In genomic region chr1:40714950-40715349, GRCm38 (mm10) we compare ENCODE assay signal across 16 mouse cellular contexts. TPM values are rescaled to one million over a fixed set of nuclear protein-coding genes. Genes with fewer than 3 reads are reported as not detected.
DNase-seq lines count a peak whose midpoint lies in the region; ATAC-seq lines count a peak whose summit lies in the region.
"Had no signal": no experiment of that assay in that cellular context is flagged by ENCODE, and none has a peak within 500 bp of the region (broad histone marks: within the 10 kb centered on the region; RNA-seq: fewer than 3 reads in every experiment).

No protein-coding gene starts in this region.

- intact Hi-C loops in gastrocnemius, postnatal 14 days (cut with DNase I; ENCODE audit: low total_unique reads) = no loop called here
- intact Hi-C loops in heart, postnatal 36 days (cut with DNase I) = no loop called here
- intact Hi-C loops in left cerebral cortex, postnatal 25 days (cut with DNase I) = no loop called here

- H3K9me3 ChIP-seq in heart, embryonic 10.5 days = no peaks in the 10 kb centered on the region
- H3K9me3 ChIP-seq in midbrain, embryonic 14.5 days (ENCODE audit: control insufficient read depth, low read length) = no peaks in the 10 kb centered on the region
- no peaks in the 10 kb centered on the region for H3K9me3 ChIP-seq in midbrain, embryonic 11.5 days (ENCODE audit: control insufficient read depth, low read length)
- H3K9me3 ChIP-seq: forebrain, embryonic 10.5 days; hindbrain, embryonic 10.5 days; midbrain, embryonic 10.5 days had no signal

- no peaks in the 10 kb centered on the region for H3K27me3 ChIP-seq in heart, embryonic 10.5 days (ENCODE audit: insufficient read depth, poor library complexity, severe bottlenecking)
- no peaks in the 10 kb centered on the region for H3K27me3 ChIP-seq in midbrain, embryonic 14.5 days (ENCODE audit: control insufficient read depth, insufficient read depth, low read length)
- H3K27me3 ChIP-seq in midbrain, embryonic 11.5 days (ENCODE audit: control insufficient read depth, insufficient read depth, low read length) = no peaks in the 10 kb centered on the region

- H3K36me3 ChIP-seq in heart, embryonic 10.5 days = no peaks in the 10 kb centered on the region
- H3K36me3 ChIP-seq in midbrain, embryonic 14.5 days (ENCODE audit: control insufficient read depth, insufficient read depth, low read length) = no peaks in the 10 kb centered on the region
- H3K36me3 ChIP-seq in midbrain, embryonic 11.5 days (ENCODE audit: control insufficient read depth, insufficient read depth, low read length) = no peaks in the 10 kb centered on the region
- H3K36me3 ChIP-seq: forebrain, embryonic 10.5 days; hindbrain, embryonic 10.5 days; midbrain, embryonic 10.5 days had no signal

- peak; percentile 68 to 84 for DNase-seq in heart, adult 18-20 months
- no peak for DNase-seq in heart, embryonic 10.5 days (ENCODE audit: low spot score)
- DNase-seq in NIH3T3 (ENCODE audit: low read depth) = peak; percentile 7
- DNase-seq in gastrocnemius, postnatal 14 days = peak; percentile 50
- DNase-seq in heart, postnatal 36 days = peak; percentile 38 to 53
- DNase-seq in midbrain, embryonic 14.5 days = no peak
- no peak for DNase-seq in left cerebral cortex, postnatal 25 days (ENCODE audit: low spot score in 2 of 2)
- DNase-seq in midbrain, embryonic 11.5 days (ENCODE audit: low spot score, missing footprints) = no peak
- DNase-seq: cerebellum, postnatal 36 days; layer of hippocampus, postnatal 36 days had no signal

- H3K9ac ChIP-seq in midbrain, embryonic 14.5 days (replicated peaks; ENCODE audit: low read length) = no peak overlapping the region
- no peak overlapping the region for H3K9ac ChIP-seq in midbrain, embryonic 11.5 days (ENCODE audit: low read length)
- H3K9ac ChIP-seq: liver, embryonic 14.5 days had no signal

- WGBS in heart, embryonic 10.5 days = 65% methylated on average over 9 of the region's 9 CpGs
- WGBS in midbrain, embryonic 14.5 days = 83% methylated on average over 9 of the region's 9 CpGs
- 86% methylated on average over 9 of the region's 9 CpGs for WGBS in midbrain, embryonic 11.5 days

- no peak overlapping the region for H3K4me3 ChIP-seq in heart, embryonic 10.5 days
- no peak overlapping the region for H3K4me3 ChIP-seq in midbrain, embryonic 14.5 days (replicated peaks; ENCODE audit: low read depth, low read length)
- no peak overlapping the region for H3K4me3 ChIP-seq in midbrain, embryonic 11.5 days (ENCODE audit: low read depth, low read length)
- H3K4me3 ChIP-seq: forebrain, embryonic 10.5 days; hindbrain, embryonic 10.5 days; midbrain, embryonic 10.5 days had no signal

- H3K27ac ChIP-seq in heart, embryonic 10.5 days = no peak overlapping the region
- H3K27ac ChIP-seq in midbrain, embryonic 14.5 days (replicated peaks; ENCODE audit: low read depth, low read length) = no peak overlapping the region
- H3K27ac ChIP-seq in midbrain, embryonic 11.5 days (ENCODE audit: low read depth, low read length) = no peak overlapping the region
- H3K27ac ChIP-seq: forebrain, embryonic 10.5 days; hindbrain, embryonic 10.5 days; liver, embryonic 14.5 days; midbrain, embryonic 10.5 days had no signal

- no peaks in the 10 kb centered on the region for H3K4me1 ChIP-seq in heart, embryonic 10.5 days
- H3K4me1 ChIP-seq in midbrain, embryonic 14.5 days (ENCODE audit: control insufficient read depth, insufficient read depth, low read length) = no peaks in the 10 kb centered on the region
- no peaks in the 10 kb centered on the region for H3K4me1 ChIP-seq in midbrain, embryonic 11.5 days (ENCODE audit: control insufficient read depth, insufficient read depth, low read length)
- H3K4me1 ChIP-seq: forebrain, embryonic 10.5 days; hindbrain, embryonic 10.5 days; midbrain, embryonic 10.5 days had no signal

- H3K4me2 ChIP-seq in midbrain, embryonic 14.5 days (ENCODE audit: low read length) = no peak overlapping the region
- no peak overlapping the region for H3K4me2 ChIP-seq in midbrain, embryonic 11.5 days

- no peak for ATAC-seq in midbrain, embryonic 14.5 days (ENCODE audit: low FRiP score, low TSS enrichment)
- ATAC-seq in midbrain, embryonic 11.5 days (ENCODE audit: low FRiP score) = no peak
- ATAC-seq: inflammation-experienced regulatory T-cells, adult 6 months; lung, postnatal 0 days had no signal

RNA-seq across cellular contexts. Expression of gene Slc9a2, which starts 34.6 kb away (rescaled TPM):
- 1 to 10 TPM; 2.7 to 2.8 TPM for total RNA-seq in heart, adult 18-20 months (2021)
- 0.06 TPM in 1 of 2 replicates, not detected in the other for polyA plus RNA-seq in heart, embryonic 10.5 days (2016; fragmentation: Nextera tagmentation; extraction: Ambion mirVana)
- total RNA-seq in gastrocnemius, postnatal 14 days (2021) = 10 to 100 TPM; 19.5 to 20.8 TPM
- total RNA-seq in heart, postnatal 36 days (2021) = 1 to 10 TPM; 1.2 to 1.7 TPM
- 0.05 TPM in 1 of 2 replicates, not detected in the other for polyA plus RNA-seq in midbrain, embryonic 14.5 days (2014; fragmentation: Nextera tagmentation; extraction: Ambion mirVana)
- 1 to 10 TPM; 3.3 to 3.4 TPM for total RNA-seq in left cerebral cortex, postnatal 25 days (2021)
- polyA plus RNA-seq in midbrain, embryonic 11.5 days (2014; fragmentation: Nextera tagmentation; extraction: Ambion mirVana) = 0.11 TPM in 1 of 2 replicates, not detected in the other
- polyA plus RNA-seq: forebrain, embryonic 10.5 days; inflammation-experienced regulatory T-cells, adult 6 months had no signal

Comparison
In these comparisons a context has a peak if more than half of its experiments do, and no peak if none do; other contexts are left out.
1. DNase-seq: peak in heart, adult 18-20 months (2 of 2), NIH3T3 (single experiment), gastrocnemius, postnatal 14 days (single experiment) and heart, postnatal 36 days (2 of 2); none in heart, embryonic 10.5 days (single experiment), midbrain, embryonic 14.5 days (single experiment), left cerebral cortex, postnatal 25 days (0 of 2) and midbrain, embryonic 11.5 days (single experiment).
2. RNA of gene Slc9a2, which starts 34.6 kb away (total RNA-seq): 19.5 to 20.8 TPM in gastrocnemius, postnatal 14 days; 3.3 to 3.4 TPM in left cerebral cortex, postnatal 25 days, 2.7 to 2.8 TPM in heart, adult 18-20 months and 1.2 to 1.7 TPM in heart, postnatal 36 days; every median in the first group is over 4 times any median in the second.